11 mouse cellular contexts compared by ENCODE assay signal in the genomic region with DNA sequence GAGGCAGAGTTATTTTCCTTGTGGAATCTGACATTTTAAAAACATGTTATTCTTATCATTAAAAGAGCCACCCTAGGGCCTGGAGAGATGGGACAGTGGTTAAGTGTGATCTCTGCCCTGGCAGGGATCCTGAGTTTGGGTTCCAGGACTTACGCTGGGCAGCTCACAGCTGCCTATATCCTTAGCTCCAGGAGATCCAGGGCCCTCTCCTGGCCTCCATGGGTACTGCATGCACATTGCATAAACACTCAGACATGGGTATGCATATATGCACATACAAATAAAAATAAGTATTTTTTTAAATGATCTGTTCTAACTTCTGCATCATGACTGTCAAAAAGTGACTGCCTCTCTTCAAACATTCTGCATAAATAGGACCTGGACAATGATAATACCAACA.
DNase-seq lines count a peak whose midpoint lies in the region; ATAC-seq and TF ChIP-seq lines count a peak whose summit lies in the region.
"Had no signal": no experiment of that assay in that cellular context is flagged by ENCODE, and none has a peak within 500 bp of the region (broad histone marks: within the 10 kb centered on the region; RNA-seq: fewer than 3 reads in every experiment).

No protein-coding gene starts in this region.

- 46% methylated on average over 1 of the region's 1 CpGs for WGBS in intestine, postnatal 0 days
- 29% methylated on average over 1 of the region's 1 CpGs for WGBS in intestine, embryonic 16.5 days

- no peak overlapping the region for H3K9ac ChIP-seq in intestine, postnatal 0 days (ENCODE audit: low read depth, low read length)
- no peak overlapping the region for H3K9ac ChIP-seq in intestine, embryonic 16.5 days (ENCODE audit: low read depth, low read length)
- H3K9ac ChIP-seq: hindbrain, embryonic 15.5 days; limb, embryonic 15.5 days had no signal

- no peak overlapping the region for H3K4me3 ChIP-seq in intestine, postnatal 0 days (ENCODE audit: low read depth, low read length)
- H3K4me3 ChIP-seq in intestine, embryonic 16.5 days (ENCODE audit: low read length), result no peak overlapping the region
- H3K4me3 ChIP-seq: erythroblast, embryonic 14.5 days; hindbrain, embryonic 15.5 days; limb, embryonic 15.5 days had no signal

- no peaks in the 10 kb centered on the region for H3K4me1 ChIP-seq in intestine, postnatal 0 days (replicated peaks; ENCODE audit: control insufficient read depth, insufficient read depth, low read length)
- no peaks in the 10 kb centered on the region for H3K4me1 ChIP-seq in intestine, embryonic 16.5 days (ENCODE audit: control insufficient read depth, insufficient read depth, low read length)
- H3K4me1 ChIP-seq: limb, embryonic 15.5 days had no signal

- no peak for ATAC-seq in intestine, postnatal 0 days
- no peak for ATAC-seq in intestine, embryonic 16.5 days

- 0 out of 2 replicates have a peak, but pooled peaks have one; percentile 25 for TF ChIP-seq CTCF in intestine, postnatal 0 days (IDR thresholded peaks at IDR 0.05; ENCODE audit: low read depth)

- H3K4me2 ChIP-seq in intestine, postnatal 0 days (replicated peaks; ENCODE audit: low read depth), result no peak overlapping the region
- no peak overlapping the region for H3K4me2 ChIP-seq in intestine, embryonic 16.5 days (ENCODE audit: low read depth, low read length)
- H3K4me2 ChIP-seq: hindbrain, embryonic 15.5 days; limb, embryonic 15.5 days had no signal

- peak; percentile 6 for DNase-seq in thymus, postnatal 4 days
- DNase-seq in thymus, postnatal 36 days, result no peak
- DNase-seq in embryo, embryonic 11 days, result peak; percentile 9
- DNase-seq in frontal cortex, adult 2 months (ENCODE audit: extremely low spot score in 1 of 2, low spot score in 1 of 2), result no peak
- DNase-seq in right cerebral cortex, adult 2 months (ENCODE audit: low spot score in 2 of 2), result no peak
- no peak for DNase-seq in thymus, postnatal 0 days (ENCODE audit: low spot score)

- no peak overlapping the region for H3K27ac ChIP-seq in intestine, postnatal 0 days (ENCODE audit: low read depth, low read length)
- H3K27ac ChIP-seq in intestine, embryonic 16.5 days (ENCODE audit: low read length), result no peak overlapping the region
- H3K27ac ChIP-seq: hindbrain, embryonic 15.5 days; limb, embryonic 15.5 days had no signal

- no peaks in the 10 kb centered on the region for H3K27me3 ChIP-seq in intestine, postnatal 0 days (replicated peaks; ENCODE audit: control insufficient read depth, insufficient read depth, low read length)
- H3K27me3 ChIP-seq in intestine, embryonic 16.5 days (replicated peaks; ENCODE audit: control insufficient read depth, insufficient read depth, low read length), result no peaks in the 10 kb centered on the region
- H3K27me3 ChIP-seq: hindbrain, embryonic 15.5 days; limb, embryonic 15.5 days had no signal

- no peaks in the 10 kb centered on the region for H3K36me3 ChIP-seq in intestine, postnatal 0 days (ENCODE audit: control insufficient read depth, insufficient read depth)
- no peaks in the 10 kb centered on the region for H3K36me3 ChIP-seq in intestine, embryonic 16.5 days (ENCODE audit: control insufficient read depth, insufficient read depth, low read length)
- H3K36me3 ChIP-seq: hindbrain, embryonic 15.5 days; limb, embryonic 15.5 days had no signal

- H3K9me3 ChIP-seq in intestine, postnatal 0 days (ENCODE audit: control insufficient read depth), result no peaks in the 10 kb centered on the region
- no peaks in the 10 kb centered on the region for H3K9me3 ChIP-seq in intestine, embryonic 16.5 days (ENCODE audit: control insufficient read depth, low read length)
- H3K9me3 ChIP-seq: hindbrain, embryonic 15.5 days; limb, embryonic 15.5 days had no signal

Comparison
In these comparisons a context has a peak if more than half of its experiments do, and no peak if none do; other contexts are left out.
1. DNase-seq: peak in thymus, postnatal 4 days (single experiment) and embryo, embryonic 11 days (single experiment); none in thymus, postnatal 36 days (0 of 2), frontal cortex, adult 2 months (0 of 2), right cerebral cortex, adult 2 months (0 of 2) and thymus, postnatal 0 days (single experiment).